Mouse (Mus musculus) forebrain, embryonic 12.5 days (tissue): ENCODE data around the gene Npas3. TPM values are rescaled to one million over a fixed set of nuclear protein-coding genes. Genes with fewer than 3 reads are reported as not detected.

Experiments
- ATAC-seq: fragments of 200-750 bp; cut with Nextera tagmentation; 2 replicates; pipeline ENCODE4 v1.8.0; 2017; ENCODE audit warnings: moderate TSS enrichment; ENCODE audit not compliant: low FRiP score
- H3K27ac ChIP-seq: fragments of 300-500 bp; sonication (generic); 2 replicates; pipeline ENCODE4 v1.5.1; 2016; ENCODE audit warnings: mild to moderate bottlenecking
- H3K27me3 ChIP-seq: fragments of 300-500 bp; sonication (generic); 2 replicates; pipeline ENCODE4 v1.6.1; 2016; ENCODE audit warnings: mild to moderate bottlenecking
- H3K36me3 ChIP-seq: fragments of 300-500 bp; sonication (generic); replicated peaks from 2 replicates; pipeline ENCODE4 v1.6.1; 2016; ENCODE audit warnings: mild to moderate bottlenecking
- H3K4me1 ChIP-seq: fragments of 300-500 bp; sonication (generic); 2 replicates; pipeline ENCODE4 v1.6.1; 2016
- H3K4me2 ChIP-seq: fragments of 300-500 bp; sonication (generic); 2 replicates; pipeline ENCODE4 v1.6.1; 2016; ENCODE audit warnings: mild to moderate bottlenecking, moderate library complexity
- H3K4me3 ChIP-seq: fragments of 300-500 bp; sonication (generic); replicated peaks from 2 replicates; pipeline ENCODE4 v1.5.1; 2016; ENCODE audit warnings: mild to moderate bottlenecking
- H3K9ac ChIP-seq: fragments of 300-500 bp; sonication (generic); 2 replicates; pipeline ENCODE4 v1.6.1; 2016; ENCODE audit warnings: mild to moderate bottlenecking
- H3K9me3 ChIP-seq: fragments of 300-500 bp; sonication (generic); 2 replicates; pipeline ENCODE4 v1.6.1; 2016
- WGBS: fragments of 180-500 bp; shearing (Covaris S2); methylation state at CpG from one replicate; pipeline ENCODE4 v1.1.7; 2016; 5-methylcytosine and 5-hydroxymethylcytosine counted together
- polyA plus RNA-seq: library from polyadenylated mRNA; unstranded; fragments of >200 nt; fragmentation: Nextera tagmentation; extraction: Ambion mirVana; gene quantifications from 2 replicates; pipeline ENCODE4 v1.2.1, GENCODE M21; 2016

Npas3 gene
- polyA plus RNA-seq, 1 experiment from 2014 or later, result 27.7 TPM

DNA sequence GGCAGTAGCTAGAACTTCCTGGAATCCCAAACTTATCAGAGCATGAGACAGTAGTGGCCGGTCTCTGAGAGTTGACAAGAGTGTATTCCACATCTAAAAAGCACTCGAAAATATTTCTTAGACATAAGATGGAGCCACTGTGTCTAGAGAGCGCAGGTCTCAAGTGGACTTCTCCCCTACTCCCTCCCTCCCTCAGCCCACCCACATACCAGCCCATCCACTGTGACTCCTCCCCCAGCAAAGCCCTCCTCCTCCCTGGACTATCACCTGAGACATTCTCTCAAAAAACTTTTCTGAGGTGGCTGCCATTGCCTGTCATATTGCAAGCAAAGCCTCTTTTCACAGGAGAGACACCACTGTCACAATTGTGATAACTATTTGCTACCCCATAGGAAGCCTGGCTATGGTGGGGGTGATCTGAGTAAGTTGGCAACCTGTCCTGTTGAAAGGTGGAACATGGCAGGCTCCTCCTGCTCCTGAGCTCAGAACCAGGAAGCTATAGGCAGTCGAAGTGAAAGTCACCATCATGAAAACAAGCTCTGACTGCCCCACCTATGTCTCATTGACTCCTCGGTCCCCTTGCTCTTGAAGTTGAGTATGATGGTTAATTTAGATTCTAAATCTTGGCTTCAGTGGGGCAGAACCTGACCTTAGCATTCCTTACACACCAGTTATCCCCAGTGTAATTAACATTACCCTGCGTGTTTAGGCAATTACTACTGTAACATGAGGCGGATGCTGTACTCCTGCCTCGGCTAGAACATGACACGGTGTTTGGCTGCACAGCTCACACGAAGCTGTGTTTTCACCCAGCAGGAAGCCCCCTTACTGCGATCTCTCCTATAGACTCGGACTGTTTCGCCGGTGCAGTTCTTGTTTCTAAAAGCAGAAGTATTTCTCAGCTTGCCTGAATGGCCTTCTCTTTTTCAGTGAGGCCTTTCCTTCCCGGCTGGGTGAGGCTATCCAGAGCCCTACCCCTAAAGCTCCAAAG lies 751.5 kb downstream of the Npas3 start:
- Histone ChIP-seq H3K4me1 (no peaks in the 10 kb centered on the region), H3K27me3 (no peaks in the 10 kb centered on the region), H3K27ac (no peak overlapping the region), H3K9me3 (no peaks in the 10 kb centered on the region), H3K4me3 (no peak overlapping the region), H3K4me2 (no peak overlapping the region), H3K36me3 (peaks cover 9% of the 10 kb centered on the region), H3K9ac (0 out of 2 replicates have a peak overlapping the region, but pooled peaks have one; percentile 17)
- WGBS, result 62% methylated on average over 15 of the region's 15 CpGs
- ATAC-seq, result no peak

DNA sequence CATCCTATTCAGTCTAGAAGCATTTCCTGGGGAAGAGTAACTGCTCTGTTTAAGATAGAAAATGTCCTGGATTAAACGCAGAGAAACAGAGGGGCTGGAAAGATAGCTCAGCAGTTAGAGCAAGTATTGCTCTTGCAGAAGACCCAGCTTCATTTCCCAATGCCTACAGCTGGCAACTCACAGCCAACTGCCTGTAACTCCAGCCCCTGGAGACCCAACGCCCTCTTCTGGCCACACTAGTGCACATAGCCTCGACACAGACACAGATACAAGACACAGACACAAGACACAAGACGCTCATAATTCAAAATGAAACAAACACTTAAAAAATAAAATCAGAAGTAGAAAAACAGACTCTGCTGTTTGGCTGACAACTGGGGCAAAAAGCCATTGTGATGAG lies 754.0 kb downstream of the Npas3 start:
- 71% methylated on average over 4 of the region's 4 CpGs for WGBS
- H3K9ac ChIP-seq, result no peak overlapping the region
- H3K4me1 ChIP-seq, result no peaks in the 10 kb centered on the region
- H3K36me3 ChIP-seq, result peaks cover 9% of the 10 kb centered on the region
- no peak for ATAC-seq
- no peak overlapping the region for H3K4me3 ChIP-seq
- H3K4me2 ChIP-seq, result no peak overlapping the region
- H3K27me3 ChIP-seq, result no peaks in the 10 kb centered on the region
- H3K27ac ChIP-seq, result no peak overlapping the region
- H3K9me3 ChIP-seq, result no peaks in the 10 kb centered on the region

DNA sequence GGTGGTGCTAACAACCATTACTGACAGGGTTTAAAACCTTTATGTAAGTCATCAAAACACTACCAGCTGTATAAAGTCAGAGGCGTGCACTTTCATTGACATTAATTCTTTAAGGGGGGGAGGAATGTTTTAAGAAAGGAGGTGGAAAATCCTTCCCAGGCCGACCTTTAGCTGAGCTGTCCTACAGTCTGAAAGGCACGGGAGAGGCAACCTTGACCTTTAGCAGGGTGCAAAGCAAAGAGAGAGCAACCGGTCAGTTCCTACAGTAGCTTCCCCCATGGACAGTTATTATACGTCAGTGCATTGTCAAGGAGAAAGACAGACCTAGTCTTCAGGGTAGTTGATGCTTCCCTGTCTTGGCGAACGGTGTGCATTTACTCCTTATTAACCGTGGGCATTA lies 756.1 kb downstream of the Npas3 start:
- H3K4me1 ChIP-seq, result no peaks in the 10 kb centered on the region
- no peak overlapping the region for H3K4me3 ChIP-seq
- H3K9me3 ChIP-seq, result no peaks in the 10 kb centered on the region
- no peak overlapping the region for H3K9ac ChIP-seq
- no peak for ATAC-seq
- H3K36me3 ChIP-seq, result peaks cover 9% of the 10 kb centered on the region
- WGBS, result 61% methylated on average over 8 of the region's 8 CpGs
- no peaks in the 10 kb centered on the region for H3K27me3 ChIP-seq
- H3K27ac ChIP-seq, result no peak overlapping the region
- H3K4me2 ChIP-seq, result no peak overlapping the region

DNA sequence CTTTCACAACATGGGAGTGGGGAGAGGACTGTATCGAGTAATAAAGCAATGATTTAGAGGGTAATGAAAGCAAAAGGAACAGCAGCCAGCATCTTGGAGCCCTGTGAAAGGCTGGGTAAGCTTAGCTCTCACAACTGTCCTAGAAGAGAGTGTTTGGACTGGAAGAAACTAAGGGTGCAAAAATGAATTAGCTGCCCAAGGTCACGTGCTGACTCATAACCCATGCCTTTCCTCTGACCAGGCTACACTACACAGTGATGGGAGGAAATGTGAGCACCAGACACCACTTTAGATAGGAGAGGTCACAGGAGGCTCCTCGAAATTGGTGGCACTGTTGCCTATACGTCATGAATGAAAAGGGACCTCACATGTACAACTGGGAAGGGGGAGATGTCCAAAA lies 757.1 kb downstream of the Npas3 start:
- Histone ChIP-seq H3K4me1 (no peaks in the 10 kb centered on the region), H3K27ac (no peak overlapping the region), H3K36me3 (peaks cover 9% of the 10 kb centered on the region), H3K4me3 (no peak overlapping the region), H3K9me3 (no peaks in the 10 kb centered on the region), H3K4me2 (no peak overlapping the region), H3K9ac (no peak overlapping the region), H3K27me3 (no peaks in the 10 kb centered on the region)
- 85% methylated on average over 4 of the region's 4 CpGs for WGBS
- no peak for ATAC-seq

DNA sequence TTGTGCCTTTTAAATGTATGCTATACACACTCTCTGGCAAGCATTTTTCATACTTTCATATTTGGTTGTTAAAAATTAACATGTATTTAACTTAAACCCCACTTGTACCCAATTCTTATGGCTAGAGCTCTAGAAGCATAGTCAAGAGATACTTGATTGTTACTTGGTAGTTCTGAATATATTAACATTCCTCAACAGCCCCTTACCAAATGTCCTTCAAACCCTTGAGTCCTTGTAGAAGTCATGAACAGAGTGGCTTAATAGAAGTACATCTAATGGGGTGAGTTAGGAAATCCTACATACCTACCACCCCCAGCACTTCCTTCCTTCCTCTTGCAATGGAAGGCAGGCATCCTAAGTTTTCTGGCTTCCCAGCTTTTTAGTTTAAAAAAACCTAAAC lies 766.8 kb downstream of the Npas3 start:
- no peak overlapping the region for H3K4me3 ChIP-seq
- ATAC-seq, result no peak
- no peak overlapping the region for H3K4me2 ChIP-seq
- no peak overlapping the region for H3K27ac ChIP-seq
- no peaks in the 10 kb centered on the region for H3K9me3 ChIP-seq
- no peak overlapping the region for H3K9ac ChIP-seq
- H3K4me1 ChIP-seq, result peaks cover 9% of the 10 kb centered on the region
- H3K27me3 ChIP-seq, result no peaks in the 10 kb centered on the region
- H3K36me3 ChIP-seq, result no peaks in the 10 kb centered on the region

DNA sequence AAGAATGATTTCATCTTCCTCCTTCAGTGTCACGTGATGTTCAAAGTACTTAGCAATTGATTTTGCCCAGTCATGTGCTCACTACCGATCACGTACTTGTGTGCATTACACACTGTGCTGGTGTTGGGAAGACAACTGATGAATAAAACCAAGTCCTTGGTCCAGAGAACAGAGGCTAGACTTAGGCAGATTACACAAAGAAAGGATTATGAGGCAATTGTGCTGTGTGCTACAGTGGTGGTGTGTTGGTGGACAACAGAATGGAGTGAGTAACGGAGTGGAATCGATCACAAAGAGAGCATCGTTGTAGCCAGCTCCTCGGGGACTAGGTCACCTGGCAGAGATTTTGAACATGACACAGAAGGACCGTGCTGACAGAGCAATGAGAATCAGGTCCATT lies 769.5 kb downstream of the Npas3 start:
- WGBS, result 46% methylated on average over 8 of the region's 8 CpGs
- Histone ChIP-seq H3K4me2 (no peak overlapping the region), H3K4me1 (peaks cover 9% of the 10 kb centered on the region), H3K9me3 (no peaks in the 10 kb centered on the region), H3K27me3 (no peaks in the 10 kb centered on the region), H3K4me3 (no peak overlapping the region), H3K36me3 (no peaks in the 10 kb centered on the region), H3K9ac (no peak overlapping the region), H3K27ac (no peak overlapping the region)
- no peak for ATAC-seq

DNA sequence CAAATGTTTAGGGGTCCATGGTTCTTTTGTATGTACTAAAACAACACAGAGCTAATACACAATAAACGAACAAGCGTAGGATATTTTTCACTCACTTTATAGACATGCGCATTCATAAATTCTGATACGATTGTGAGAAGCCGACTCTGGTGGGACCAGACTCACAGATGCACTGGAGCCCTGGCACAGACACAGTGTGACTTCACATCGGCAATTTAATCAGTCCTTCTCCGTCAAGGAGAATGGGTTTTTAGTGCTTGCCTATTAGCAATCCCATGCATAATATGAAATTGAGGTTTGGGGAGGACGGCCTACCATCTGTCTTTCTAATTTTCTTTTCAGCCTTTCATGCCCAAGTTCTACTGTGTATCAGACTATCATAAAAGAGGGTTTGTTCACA lies 771.5 kb downstream of the Npas3 start:
- WGBS, result 89% methylated on average over 8 of the region's 8 CpGs

DNA sequence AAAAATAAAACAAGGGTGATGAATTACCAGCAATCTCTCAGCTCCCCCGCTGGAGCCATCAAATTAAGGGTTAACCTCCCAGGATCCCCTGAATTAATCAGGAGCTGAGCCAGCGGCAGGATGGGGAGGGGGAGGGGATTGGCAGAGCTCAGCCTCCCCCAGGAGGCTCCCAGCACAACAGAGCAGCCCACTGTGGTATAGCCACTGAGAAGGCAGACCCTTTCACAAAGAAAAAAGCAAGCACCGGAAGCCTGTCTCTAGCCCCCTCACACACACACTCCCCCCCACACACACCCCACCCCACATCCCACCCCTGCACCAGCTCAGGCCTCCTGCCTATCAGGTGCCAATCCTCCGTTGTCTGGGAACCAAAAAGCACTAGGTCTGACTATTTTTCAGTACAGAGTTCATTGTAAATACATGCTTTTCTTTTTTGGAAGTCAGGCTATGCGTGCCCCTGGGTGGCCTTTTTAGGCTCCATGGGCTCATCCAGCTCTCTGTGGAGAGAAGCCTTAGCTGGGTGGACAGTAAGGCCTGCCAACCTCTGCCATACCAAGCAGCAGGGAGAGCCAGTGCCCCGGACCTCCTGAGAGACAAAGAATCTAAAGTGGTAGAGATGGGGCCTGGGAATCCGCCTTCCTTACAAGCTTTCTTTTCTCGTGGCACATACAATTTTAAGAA lies 786.3 kb downstream of the Npas3 start:
- H3K27ac ChIP-seq, result peak overlapping the region; percentile 89
- H3K27me3 ChIP-seq, result no peaks in the 10 kb centered on the region
- peak overlapping the region; percentile 34 for H3K4me2 ChIP-seq
- WGBS, result 5% methylated on average over 8 of the region's 8 CpGs
- peaks cover 46% of the 10 kb centered on the region for H3K4me1 ChIP-seq
- ATAC-seq, result peak; percentile 96
- H3K9me3 ChIP-seq, result no peaks in the 10 kb centered on the region
- H3K36me3 ChIP-seq, result no peaks in the 10 kb centered on the region
- peak overlapping the region; percentile 47 for H3K9ac ChIP-seq
- no peak overlapping the region for H3K4me3 ChIP-seq

More for the DNA sequence above, 771.5 kb downstream of the Npas3 start:
- Histone ChIP-seq H3K27me3 (no peaks in the 10 kb centered on the region), H3K4me2 (no peak overlapping the region), H3K27ac (no peak overlapping the region), H3K4me3 (no peak overlapping the region), H3K4me1 (peaks cover 9% of the 10 kb centered on the region), H3K9me3 (no peaks in the 10 kb centered on the region), H3K36me3 (no peaks in the 10 kb centered on the region), H3K9ac (no peak overlapping the region)
- ATAC-seq, result no peak

DNA sequence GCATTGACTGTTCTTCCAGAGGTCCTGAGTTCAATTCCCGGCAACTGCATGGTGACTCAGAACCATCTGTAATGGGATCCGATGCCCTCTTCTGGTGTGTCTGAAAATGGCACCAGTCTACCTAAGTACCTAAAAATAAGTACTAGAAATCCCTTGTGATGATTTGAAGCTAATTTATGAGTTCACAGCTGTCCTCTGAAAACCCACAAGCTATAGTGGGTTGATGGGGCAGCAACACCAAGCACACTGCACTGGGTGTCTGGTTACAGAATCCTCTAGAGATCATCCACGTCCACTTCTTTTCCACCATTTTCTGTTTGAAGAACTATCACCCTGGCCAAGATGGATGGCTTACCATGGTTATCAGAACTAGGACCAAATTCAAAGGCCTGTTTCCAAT lies 789.1 kb downstream of the Npas3 start:
- WGBS, result 93% methylated on average over 3 of the region's 3 CpGs
- Histone ChIP-seq H3K4me3 (no peak overlapping the region), H3K27me3 (no peaks in the 10 kb centered on the region), H3K9me3 (no peaks in the 10 kb centered on the region), H3K36me3 (no peaks in the 10 kb centered on the region), H3K4me2 (no peak overlapping the region), H3K9ac (no peak overlapping the region), H3K4me1 (peaks cover 33% of the 10 kb centered on the region), H3K27ac (no peak overlapping the region)
- no peak for ATAC-seq

DNA sequence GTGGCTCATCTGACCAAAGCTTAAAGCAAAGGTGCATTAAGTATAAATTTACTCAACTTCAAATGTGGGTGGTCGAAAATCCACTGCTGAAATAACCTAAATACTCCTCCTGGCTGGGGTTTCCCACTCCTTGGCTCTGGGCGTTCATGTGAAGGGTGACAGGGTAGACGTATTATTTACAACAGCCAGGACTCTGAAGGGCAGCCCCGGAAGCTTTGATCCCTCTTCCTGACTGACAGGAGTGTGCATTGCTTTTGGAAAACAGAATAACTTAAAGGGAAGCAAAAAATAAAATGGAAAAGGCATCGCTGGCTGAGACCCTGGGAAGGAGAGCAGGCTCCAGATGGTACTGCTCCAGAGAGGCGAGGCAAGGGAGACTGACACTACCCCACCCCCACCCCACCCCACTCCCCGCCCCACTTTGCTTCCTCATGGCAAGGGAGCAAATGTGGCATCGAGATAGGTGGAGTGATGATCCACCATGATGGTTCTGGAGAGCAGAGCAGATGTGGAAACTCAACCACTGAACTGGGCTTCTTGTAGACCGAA lies 794.6 kb downstream of the Npas3 start:
- WGBS, result 48% methylated on average over 9 of the region's 9 CpGs
- H3K27ac ChIP-seq, result no peak overlapping the region
- no peak overlapping the region for H3K4me3 ChIP-seq
- no peaks in the 10 kb centered on the region for H3K27me3 ChIP-seq
- no peaks in the 10 kb centered on the region for H3K36me3 ChIP-seq
- H3K4me2 ChIP-seq, result no peak overlapping the region
- H3K9me3 ChIP-seq, result no peaks in the 10 kb centered on the region
- no peak overlapping the region for H3K9ac ChIP-seq
- peaks cover 32% of the 10 kb centered on the region for H3K4me1 ChIP-seq
- no peak for ATAC-seq

DNA sequence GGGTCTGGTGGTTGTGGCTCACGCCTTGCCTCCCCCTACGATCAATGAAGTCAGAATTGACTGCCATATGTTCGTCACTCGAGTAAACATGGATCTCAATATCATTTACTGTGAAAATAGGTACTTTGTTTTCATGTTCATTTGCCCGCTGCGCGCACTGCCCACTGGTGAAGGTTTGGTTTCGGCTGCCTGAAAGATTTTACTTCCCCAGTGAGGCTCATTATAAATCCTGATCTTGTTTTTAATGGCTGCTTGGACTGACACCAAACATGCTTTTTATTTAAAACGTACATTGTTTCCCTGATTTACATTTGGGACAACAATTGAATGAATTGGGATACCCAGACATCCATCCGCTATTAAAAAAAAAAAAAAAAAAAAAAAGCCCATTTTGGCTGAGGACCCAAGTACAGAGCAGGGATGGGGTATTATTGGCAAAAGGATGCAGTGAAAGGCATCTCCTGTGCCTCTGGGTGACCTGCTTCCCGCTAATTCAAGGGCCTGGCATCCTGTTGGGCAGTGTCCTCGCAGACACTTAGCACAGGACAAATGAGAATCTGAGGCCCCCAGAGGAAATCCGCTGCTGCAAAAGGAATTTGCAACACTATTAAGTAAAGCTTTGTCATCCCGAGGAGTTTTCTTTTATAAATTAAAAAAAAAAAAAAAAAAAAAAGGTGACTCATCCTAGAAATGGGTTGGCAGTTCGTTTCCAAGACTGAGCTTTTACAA lies 796.3 kb downstream of the Npas3 start:
- Histone ChIP-seq H3K4me3 (no peak overlapping the region), H3K4me1 (peaks cover 34% of the 10 kb centered on the region), H3K36me3 (no peaks in the 10 kb centered on the region), H3K4me2 (no peak overlapping the region), H3K27ac (no peak overlapping the region), H3K9ac (no peak overlapping the region), H3K9me3 (no peaks in the 10 kb centered on the region), H3K27me3 (no peaks in the 10 kb centered on the region)
- ATAC-seq, result no peak
- WGBS, result 60% methylated on average over 15 of the region's 15 CpGs

DNA sequence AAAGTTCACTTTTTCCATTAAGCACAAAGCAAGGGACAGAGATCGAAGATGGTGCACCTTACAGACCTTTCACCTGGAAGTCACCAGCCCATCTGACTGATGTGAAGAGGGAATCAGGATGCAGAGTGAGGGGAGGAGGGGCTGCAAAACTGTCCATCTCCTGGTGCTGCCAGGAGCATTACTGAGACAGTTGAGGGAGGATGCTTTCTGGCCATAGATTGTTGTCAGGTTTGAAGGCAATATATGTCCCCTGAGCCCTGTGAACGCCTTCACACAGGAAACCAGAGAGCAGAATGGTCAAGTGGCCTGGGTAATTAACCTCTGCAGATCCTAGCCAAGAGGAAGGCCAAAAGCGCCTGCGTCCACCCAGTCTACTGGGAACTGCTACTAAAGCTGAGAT lies 796.9 kb downstream of the Npas3 start:
- 83% methylated on average over 4 of the region's 4 CpGs for WGBS
- H3K4me1 ChIP-seq, result peaks cover 34% of the 10 kb centered on the region

More for the DNA sequence above, 796.9 kb downstream of the Npas3 start:
- no peaks in the 10 kb centered on the region for H3K27me3 ChIP-seq
- no peaks in the 10 kb centered on the region for H3K36me3 ChIP-seq
- no peaks in the 10 kb centered on the region for H3K9me3 ChIP-seq
- H3K9ac ChIP-seq, result no peak overlapping the region
- no peak for ATAC-seq
- H3K4me3 ChIP-seq, result no peak overlapping the region
- H3K4me2 ChIP-seq, result no peak overlapping the region
- no peak overlapping the region for H3K27ac ChIP-seq
